Mouse (Mus musculus): ENCODE results near the gene Trmt112.

DNA sequence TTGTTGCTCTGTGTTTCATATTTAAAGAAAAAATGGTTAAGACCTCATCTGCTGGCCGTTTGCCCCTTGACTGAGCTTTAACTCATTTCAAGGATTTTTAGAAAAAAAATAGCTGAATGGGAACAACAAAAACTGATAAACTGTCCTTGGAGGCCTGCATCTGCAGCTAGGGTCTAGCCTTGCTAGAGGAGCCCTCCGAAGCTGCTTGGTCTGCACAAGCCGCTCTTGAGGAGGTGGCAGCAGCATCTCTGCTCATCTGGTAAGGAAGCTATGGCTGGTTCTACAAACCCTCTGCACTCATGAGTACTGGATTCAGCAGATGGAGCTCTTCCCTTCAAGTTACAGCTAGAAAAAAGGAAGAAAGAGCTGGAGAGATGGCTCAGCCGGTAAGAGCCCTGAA is 31.5 kb upstream of the Trmt112 start:
- no peak for TF ChIP-seq EP300 (IDR thresholded peaks at IDR 0.05; ENCODE audit: low read depth)
- no peak for TF ChIP-seq CTCF (IDR thresholded peaks at IDR 0.05; ENCODE audit: low read depth)
